Mouse (Mus musculus): ENCODE data around the gene Bpifb1.
"Not testable (repeated sequence)": the region's sequence is repeated elsewhere in the genome, so short reads cannot be mapped to it uniquely, and the experiment has no call there.

Bpifb1 gene

GRCm38 (mm10) chr2:154190546-154191258 lies at the start of gene Bpifb1:
Gene Bpifb1, plus strand, starts transcription at chr2:154190818.
- in situ Hi-C loops (cut with MboI), result no loop called here

DNA sequence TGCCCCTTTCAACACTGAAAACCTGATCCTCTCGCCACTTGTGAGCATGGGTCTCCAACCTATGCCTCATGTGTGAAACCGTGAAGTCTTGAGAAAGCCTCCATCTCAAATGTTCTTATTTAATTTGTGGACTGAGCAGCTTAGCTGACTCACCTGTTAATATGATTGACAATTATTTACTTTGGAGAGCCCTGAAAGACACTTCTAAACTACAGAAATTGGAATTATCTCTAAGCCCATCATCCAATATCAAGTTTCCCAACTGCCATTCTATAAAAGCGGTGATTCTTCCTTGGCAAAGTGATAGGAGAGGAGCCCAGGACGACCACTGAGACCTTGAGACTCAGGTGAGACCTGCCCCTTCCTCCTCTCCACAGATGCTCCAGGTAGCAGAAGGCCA lies 48.0 kb upstream of the Bpifb1 start, which contains the start of gene Bpifa1:
Gene Bpifa1 (plus strand): TSS at position 301 of the 400 bp plus-strand sequence.
- in situ Hi-C loops (cut with MboI), result no loop called here

DNA sequence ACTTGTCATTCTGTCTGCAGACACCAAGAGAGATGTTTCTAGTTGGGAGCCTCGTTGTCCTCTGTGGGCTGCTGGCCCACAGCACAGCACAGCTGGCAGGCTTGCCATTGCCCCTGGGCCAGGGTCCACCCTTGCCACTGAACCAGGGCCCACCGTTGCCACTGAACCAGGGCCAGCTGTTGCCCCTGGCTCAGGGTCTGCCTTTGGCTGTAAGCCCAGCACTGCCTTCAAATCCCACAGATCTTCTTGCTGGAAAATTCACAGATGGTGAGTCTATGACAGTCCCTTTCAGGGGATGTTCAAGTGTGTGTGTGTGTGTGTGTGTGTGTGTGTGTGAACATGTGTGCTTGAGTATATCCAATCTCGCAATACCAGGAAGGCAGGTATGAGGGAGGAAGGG lies 46.9 kb upstream of the Bpifb1 start:
- in situ Hi-C loops (cut with MboI), result no loop called here

- in situ Hi-C loops (cut with MboI), result no loop called here
Measured at GRCm38 (mm10) chr2:154147496-154147895, 43.1 kb upstream of the Bpifb1 start.

GRCm38 (mm10) chr2:154158433-154158832 lies 32.2 kb upstream of the Bpifb1 start:
- in situ Hi-C loops (cut with MboI), result no loop called here

GRCm38 (mm10) chr2:154162307-154162706 lies 28.3 kb upstream of the Bpifb1 start, which contains the start of gene Bpifa5:
Gene Bpifa5, plus strand, starts transcription at chr2:154162607.
- in situ Hi-C loops (cut with MboI), result no loop called here

- in situ Hi-C loops (cut with MboI), result no loop called here
Measured at GRCm38 (mm10) chr2:154163306-154163705, 27.3 kb upstream of the Bpifb1 start.

- in situ Hi-C loops (cut with MboI), result no loop called here
Measured at GRCm38 (mm10) chr2:154169172-154169571, 21.4 kb upstream of the Bpifb1 start.

- in situ Hi-C loops (cut with MboI), result no loop called here
Measured at GRCm38 (mm10) chr2:154171621-154172020, 19.0 kb upstream of the Bpifb1 start.

DNA sequence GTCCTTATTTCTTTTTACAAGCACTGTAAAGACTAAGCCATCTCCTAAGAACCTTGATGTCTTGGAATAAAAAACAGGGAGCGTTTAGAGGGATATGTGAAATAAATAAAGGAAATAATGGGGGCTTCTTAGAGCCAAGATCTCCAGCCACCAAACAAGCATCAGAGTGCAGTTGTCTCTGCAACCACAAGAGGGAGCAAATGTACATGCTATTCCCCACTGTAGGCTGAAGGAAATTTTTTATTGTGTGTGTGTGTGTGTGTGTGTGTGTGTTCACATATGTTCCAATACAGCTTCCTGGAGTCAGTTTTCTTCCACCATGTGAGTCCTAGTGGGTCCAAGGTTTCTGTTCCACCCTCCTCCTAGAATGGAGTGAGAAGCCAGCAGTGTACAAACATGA lies 17.3 kb upstream of the Bpifb1 start:
- in situ Hi-C loops (cut with MboI), result no loop called here

GRCm38 (mm10) chr2:154181900-154182299 lies 8.7 kb upstream of the Bpifb1 start:
- in situ Hi-C loops (cut with MboI), result not testable (repeated sequence)

DNA sequence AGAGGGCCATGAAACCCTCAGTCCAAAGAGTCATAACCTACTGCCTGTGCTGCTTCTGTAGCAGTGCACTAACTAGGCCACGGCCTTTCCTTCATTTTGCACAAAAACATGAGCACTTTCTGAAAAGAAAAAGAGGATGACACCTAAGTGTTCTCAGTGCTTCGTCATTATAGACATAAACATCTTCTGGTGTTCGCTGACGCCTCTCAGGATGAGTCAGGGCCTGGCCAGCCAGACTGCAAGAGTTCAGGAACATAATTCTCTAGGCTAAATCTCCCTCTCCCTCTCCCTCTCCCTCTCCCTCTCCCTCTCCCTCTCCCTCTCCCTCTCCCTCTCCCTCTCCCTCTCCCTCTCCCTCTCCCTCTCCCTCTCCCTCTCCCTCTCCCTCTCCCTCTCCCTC lies 7.6 kb upstream of the Bpifb1 start:
- in situ Hi-C loops (cut with MboI), result not testable (repeated sequence)

GRCm38 (mm10) chr2:154185319-154185718 lies 5.3 kb upstream of the Bpifb1 start:
- in situ Hi-C loops (cut with MboI), result no loop called here

GRCm38 (mm10) chr2:154185748-154186147 lies 4.9 kb upstream of the Bpifb1 start:
- in situ Hi-C loops (cut with MboI), result no loop called here

- in situ Hi-C loops (cut with MboI), result no loop called here
Measured at GRCm38 (mm10) chr2:154187468-154187867, 3.1 kb upstream of the Bpifb1 start.

- in situ Hi-C loops (cut with MboI), result no loop called here
Measured at GRCm38 (mm10) chr2:154189877-154190434, 662 bp upstream of the Bpifb1 start.

GRCm38 (mm10) chr2:154192141-154192540 lies 1.5 kb downstream of the Bpifb1 start:
- in situ Hi-C loops (cut with MboI), result no loop called here

DNA sequence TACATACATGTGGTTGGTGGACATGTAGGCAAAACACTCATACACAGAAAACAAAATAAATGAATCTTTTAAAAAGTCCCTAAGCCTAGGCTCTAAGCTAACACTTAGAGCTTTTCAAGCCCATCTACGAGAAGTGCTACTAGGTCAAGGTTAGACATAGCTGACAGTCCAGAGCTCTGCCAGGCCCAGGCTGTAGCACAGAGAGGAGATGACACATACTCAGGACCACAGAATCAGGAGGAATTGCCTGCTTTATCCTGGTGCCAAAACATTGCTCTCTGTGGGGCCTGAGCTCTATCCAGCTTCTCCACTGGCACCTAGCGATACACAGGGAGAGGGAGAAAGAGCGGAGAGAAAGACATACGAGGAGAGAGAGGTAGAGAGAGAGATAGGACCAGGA lies 2.5 kb downstream of the Bpifb1 start:
- in situ Hi-C loops (cut with MboI), result no loop called here

DNA sequence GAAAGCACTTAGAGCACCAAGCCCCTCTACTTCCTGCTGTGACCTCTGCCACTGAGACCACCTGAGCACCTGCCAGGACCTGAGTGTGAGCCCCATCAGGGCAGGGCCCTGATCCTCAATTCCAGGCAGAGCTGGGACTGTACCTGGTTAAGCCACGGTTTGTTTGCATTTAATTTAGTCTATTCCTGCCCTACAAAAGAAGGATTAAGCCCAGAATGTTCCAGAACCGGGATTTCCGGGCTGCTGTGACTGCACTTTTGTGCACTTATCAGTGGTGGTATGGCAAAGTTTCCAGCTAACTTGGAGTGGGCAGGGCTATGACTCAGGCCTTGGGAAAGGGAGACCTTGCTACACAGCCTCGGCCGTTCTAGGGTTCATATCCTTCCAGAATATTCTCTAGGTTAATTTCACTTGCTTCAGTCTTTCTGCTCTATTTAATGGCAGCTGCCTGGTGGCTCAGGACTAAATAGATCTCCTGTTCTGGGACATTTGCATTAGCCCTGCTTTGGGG lies 3.4 kb downstream of the Bpifb1 start:
- in situ Hi-C loops (cut with MboI), result no loop called here

DNA sequence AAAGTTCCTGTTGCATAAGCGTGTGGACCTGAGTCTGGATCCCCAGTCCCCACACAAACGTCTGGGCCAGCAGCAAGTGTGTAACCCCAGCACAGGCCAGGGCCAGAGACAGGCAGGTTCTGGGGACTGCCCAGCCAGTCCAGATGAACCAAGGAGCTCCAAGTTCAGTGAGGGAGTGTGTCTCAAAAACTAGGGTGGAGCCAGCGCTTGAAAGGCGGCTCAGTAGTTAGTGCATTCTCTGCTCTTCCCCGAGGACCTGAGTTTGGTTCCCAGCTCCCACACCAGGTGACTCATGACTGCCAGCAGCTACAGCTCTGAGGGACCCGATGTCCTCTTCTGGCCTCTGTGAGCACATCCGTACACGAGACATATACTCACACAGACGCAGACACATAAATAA lies 6.4 kb downstream of the Bpifb1 start:
- in situ Hi-C loops (cut with MboI), result no loop called here

GRCm38 (mm10) chr2:154204630-154205029 lies 14.0 kb downstream of the Bpifb1 start:
- in situ Hi-C loops (cut with MboI), result no loop called here

DNA sequence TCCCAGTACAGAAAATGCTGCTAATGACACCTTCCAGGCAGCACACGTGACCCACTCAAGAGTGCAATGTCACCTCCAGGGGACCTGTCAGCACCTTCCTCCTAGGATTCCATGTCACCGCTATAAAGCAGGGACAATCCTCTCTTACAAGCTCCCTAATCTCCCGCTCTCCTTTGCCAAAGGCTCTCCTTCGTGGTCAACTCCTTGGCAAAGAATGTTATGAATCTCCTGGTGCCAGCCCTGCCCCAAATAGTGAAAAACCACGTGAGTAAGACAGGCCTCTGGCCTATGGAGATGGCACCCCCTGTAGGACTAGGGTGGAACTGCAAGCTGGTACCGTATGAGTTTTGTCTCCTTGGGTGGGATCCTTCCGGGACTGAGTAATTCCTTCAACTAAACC lies 16.3 kb downstream of the Bpifb1 start:
- in situ Hi-C loops (cut with MboI), result no loop called here

DNA sequence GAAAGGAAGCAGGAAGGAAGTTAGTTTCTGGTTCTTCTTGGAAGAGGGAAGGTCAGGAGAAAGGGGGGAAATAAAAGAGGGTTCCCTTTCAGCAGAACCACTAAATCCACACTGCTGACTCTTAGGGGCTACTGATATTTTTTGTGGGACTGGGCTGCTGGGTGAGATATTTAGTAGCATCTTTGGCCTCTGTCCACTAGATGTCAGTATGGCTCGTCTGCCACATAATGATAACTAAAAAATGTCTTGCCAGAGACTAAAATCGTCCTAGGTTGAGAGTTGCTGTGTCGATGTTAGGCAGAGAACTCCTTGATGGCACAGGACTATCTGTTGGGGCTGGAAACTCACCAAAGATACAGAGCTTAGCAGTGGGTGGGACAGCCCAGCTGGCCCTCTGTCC lies 18.5 kb downstream of the Bpifb1 start:
- in situ Hi-C loops (cut with MboI), result no loop called here

Measured in mature B cell (primary cell).